Mouse (Mus musculus): ENCODE results near the gene Trim14.
A peak's percentile ranks its signal among the peaks of the same experiment; 100 is the strongest.

- peak; percentile 10; the same call in 1 of the 2 replicates for TF ChIP-seq CTCF (IDR thresholded peaks at IDR 0.05; ENCODE audit: low read depth)
- no peak for TF ChIP-seq EP300 (IDR thresholded peaks at IDR 0.05; ENCODE audit: low read depth)
These were observed 77.5 kb downstream of the Trim14 start for GRCm38 (mm10) chr4:46458411-46458810.
